Mouse (Mus musculus): ENCODE results near the gene Btbd35f3.
"Not testable (repeated sequence)": the region's sequence is repeated elsewhere in the genome, so short reads cannot be mapped to it uniquely, and the experiment has no call there.

Gene Btbd35f3

DNA sequence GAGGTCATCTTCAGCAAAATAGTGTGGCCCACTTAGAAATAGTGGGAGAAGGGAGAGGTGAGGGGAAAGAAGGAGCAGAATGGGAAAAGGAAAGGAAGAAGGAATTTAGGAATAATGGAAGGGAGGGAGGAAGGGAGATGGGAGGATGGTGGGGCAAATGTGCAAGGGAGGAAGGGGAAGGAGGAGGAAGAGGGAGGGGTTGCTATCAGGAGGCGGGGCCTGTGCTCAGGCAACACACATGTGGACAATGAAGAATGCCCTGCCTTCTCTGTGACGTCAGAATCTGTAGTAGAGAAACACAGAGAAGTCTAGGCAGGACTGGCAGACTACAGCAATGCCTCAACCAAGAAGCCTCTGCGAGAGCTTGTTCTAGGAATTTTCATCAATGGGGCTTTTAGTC lies at the start of gene Btbd35f3:
TSS of gene Btbd35f3 (plus strand) at position 301 of the 400 bp plus-strand sequence.
- not testable (repeated sequence) for DNase-seq (ENCODE audit: low read depth, low spot score)

Data from telencephalon, adult 2 months (tissue).